Mouse (Mus musculus) myocyte (in vitro differentiated cells): ENCODE results near the gene Rab6b.

Experiments used
- POLR2A ChIP-seq: IDR thresholded peaks from one replicate; pipeline ENCODE4 v1.6.1; 2011; ENCODE audit warnings: low read depth, mild to moderate bottlenecking, control low read depth, moderate library complexity; ENCODE audit not compliant: insufficient read length
- REST ChIP-seq: IDR thresholded peaks from one replicate; pipeline ENCODE4 v1.6.1; 2011; ENCODE audit warnings: mild to moderate bottlenecking, control low read depth, moderate library complexity; ENCODE audit not compliant: insufficient read depth, insufficient read length
- USF1 ChIP-seq: IDR thresholded peaks from one replicate; pipeline ENCODE4 v1.6.1; 2011; ENCODE audit warnings: low read depth, mild to moderate bottlenecking, control low read depth, moderate library complexity

DNA sequence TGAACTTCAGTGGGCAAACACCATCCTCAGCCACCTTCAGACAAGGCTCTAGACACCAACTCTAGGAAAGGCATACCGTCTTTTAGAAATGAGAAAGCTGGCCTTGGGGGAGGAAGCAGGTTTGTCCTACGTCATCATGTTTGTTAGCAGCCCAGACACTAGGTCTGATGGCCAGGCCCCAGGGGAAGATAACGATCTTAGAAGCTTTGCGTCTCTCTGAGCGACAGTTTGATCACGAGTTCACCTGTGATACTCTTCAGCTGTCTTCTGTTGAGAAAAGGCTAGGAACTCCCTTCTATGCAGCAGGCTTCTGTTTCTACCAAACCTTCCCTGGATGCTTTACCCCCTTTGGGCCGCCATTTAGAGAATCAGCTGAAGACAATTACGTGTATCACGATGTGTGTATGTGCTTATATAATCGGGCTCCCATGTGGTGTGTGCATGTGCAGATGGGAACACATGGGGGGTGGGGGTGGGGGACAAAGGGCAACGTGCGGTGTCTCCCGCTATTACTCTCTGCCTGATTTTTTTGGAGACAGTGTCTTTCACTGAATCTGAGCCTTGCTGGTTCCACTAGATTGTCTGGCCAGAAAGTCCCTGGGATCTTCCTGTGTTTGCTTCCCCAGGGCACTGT lies 116.9 kb downstream of the Rab6b start:
- TF ChIP-seq POLR2A, result no peak
- TF ChIP-seq USF1, result no peak
- no peak for TF ChIP-seq REST
